Mouse (Mus musculus): Measurements from ENCODE around the gene Pate4. TPM values are rescaled to one million over a fixed set of nuclear protein-coding genes. Genes with fewer than 3 reads are reported as not detected.
"Not testable (repeated sequence)": the region's sequence is repeated elsewhere in the genome, so short reads cannot be mapped to it uniquely, and the experiment has no call there.

Gene Pate4
- not detected in 2 replicates for polyA plus RNA-seq (2015; fragmentation: Nextera tagmentation; extraction: Ambion mirVana)

DNA sequence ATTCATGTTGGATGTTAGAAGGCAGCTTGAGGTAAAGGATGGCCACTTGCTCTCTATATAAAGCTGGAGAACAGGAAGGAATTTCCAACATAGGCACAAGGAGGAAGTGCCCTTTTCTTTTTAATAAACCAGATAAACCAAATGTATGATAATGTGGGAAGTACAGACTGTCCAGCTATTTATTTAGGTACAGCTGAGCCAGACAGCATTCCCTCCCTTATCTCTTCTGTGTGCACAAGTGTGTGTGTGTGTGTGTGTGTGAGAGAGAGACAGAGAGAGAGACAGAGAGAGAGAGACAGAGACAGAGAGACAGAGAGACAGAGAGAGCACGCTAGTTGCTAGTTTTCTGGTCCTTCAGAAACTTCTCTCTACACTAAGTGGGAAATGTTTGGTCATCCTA is at the start of gene Pate4:
Pate4 (minus strand) TSS at position 101 of the 400 bp plus-strand sequence.
- Histone ChIP-seq H3K9ac (ENCODE audit: low read length) (no peak within 1 kb of the TSS), H3K4me3 (ENCODE audit: low read length) (no peak within 1 kb of the TSS), H3K9me3 (replicated peaks; ENCODE audit: control insufficient read depth, low read length) (no peaks in the 10 kb centered on the region), H3K36me3 (ENCODE audit: control insufficient read depth, insufficient read depth) (no peaks in the 10 kb centered on the region), H3K27ac (ENCODE audit: low read length) (no peak within 1 kb of the TSS), H3K4me1 (ENCODE audit: control insufficient read depth, insufficient read depth, low read length) (no peaks in the 10 kb centered on the region), H3K27me3 (ENCODE audit: control insufficient read depth, insufficient read depth, low read length) (no peaks in the 10 kb centered on the region), H3K4me2 (ENCODE audit: low read depth, low read length) (no peak within 1 kb of the TSS)
- 84% methylated on average over 1 of the region's 1 CpGs for WGBS
- no peak for ATAC-seq (replicated peaks; ENCODE audit: extremely low read depth, insufficient read depth, low FRiP score)

DNA sequence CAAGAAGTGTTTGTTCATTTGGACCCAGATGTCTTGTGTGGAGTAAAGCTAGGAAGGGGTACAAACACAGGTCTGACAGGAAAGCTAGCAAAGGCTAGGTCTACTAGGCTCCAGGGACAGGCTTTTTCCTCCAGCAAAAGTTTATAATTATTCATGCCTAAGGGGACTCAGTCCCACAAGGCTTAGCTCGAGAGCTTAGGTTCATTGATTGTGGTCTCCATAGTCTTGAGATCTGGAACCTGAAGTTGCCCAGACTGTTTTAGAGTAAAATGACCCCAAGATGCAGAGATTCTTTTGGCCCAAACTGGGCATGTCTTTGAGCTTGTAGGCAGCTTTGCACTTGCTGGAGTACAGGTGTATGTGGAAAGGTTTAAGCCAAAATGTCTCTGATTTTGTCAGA is 36.4 kb upstream of the Pate4 start, which contains the start of gene Pate3:
Pate3 (minus strand) TSS at position 101 of the 400 bp plus-strand sequence.
- H3K27me3 ChIP-seq (ENCODE audit: control insufficient read depth, insufficient read depth, low read length), result no peaks in the 10 kb centered on the region
- no peak within 1 kb of the TSS for H3K4me3 ChIP-seq (ENCODE audit: low read length)
- H3K36me3 ChIP-seq (ENCODE audit: control insufficient read depth, insufficient read depth), result no peaks in the 10 kb centered on the region
- no peaks in the 10 kb centered on the region for H3K9me3 ChIP-seq (replicated peaks; ENCODE audit: control insufficient read depth, low read length)
- 41% methylated on average over 1 of the region's 1 CpGs for WGBS
- ATAC-seq (replicated peaks; ENCODE audit: extremely low read depth, insufficient read depth, low FRiP score), result no peak
- no peak within 1 kb of the TSS for H3K4me2 ChIP-seq (ENCODE audit: low read depth, low read length)
- H3K9ac ChIP-seq (ENCODE audit: low read length), result no peak within 1 kb of the TSS
- no peak within 1 kb of the TSS for H3K27ac ChIP-seq (ENCODE audit: low read length)
- no peaks in the 10 kb centered on the region for H3K4me1 ChIP-seq (ENCODE audit: control insufficient read depth, insufficient read depth, low read length)

GRCm38 (mm10) chr9:35632981-35633380 is 21.2 kb upstream of the Pate4 start:
- no peak overlapping the region for H3K27ac ChIP-seq (ENCODE audit: low read length)
- H3K4me3 ChIP-seq (ENCODE audit: low read length), result no peak overlapping the region
- H3K4me1 ChIP-seq (ENCODE audit: control insufficient read depth, insufficient read depth, low read length), result no peaks in the 10 kb centered on the region
- no peak overlapping the region for H3K9ac ChIP-seq (ENCODE audit: low read length)
- peak; percentile 18; the same call in 1 of the 2 replicates for ATAC-seq (replicated peaks; ENCODE audit: extremely low read depth, insufficient read depth, low FRiP score)
- H3K27me3 ChIP-seq (ENCODE audit: control insufficient read depth, insufficient read depth, low read length), result no peaks in the 10 kb centered on the region
- 61% methylated on average over 1 of the region's 1 CpGs for WGBS
- no peak overlapping the region for H3K4me2 ChIP-seq (ENCODE audit: low read depth, low read length)
- no peaks in the 10 kb centered on the region for H3K9me3 ChIP-seq (replicated peaks; ENCODE audit: control insufficient read depth, low read length)
- H3K36me3 ChIP-seq (ENCODE audit: control insufficient read depth, insufficient read depth), result no peaks in the 10 kb centered on the region

- 56% methylated on average over 2 of the region's 2 CpGs for WGBS
- H3K27me3 ChIP-seq (ENCODE audit: control insufficient read depth, insufficient read depth, low read length); H3K4me3 ChIP-seq (ENCODE audit: low read length); H3K9me3 ChIP-seq (replicated peaks; ENCODE audit: control insufficient read depth, low read length); H3K9ac ChIP-seq (ENCODE audit: low read length); H3K4me2 ChIP-seq (ENCODE audit: low read depth, low read length); H3K36me3 ChIP-seq (ENCODE audit: control insufficient read depth, insufficient read depth); H3K4me1 ChIP-seq (ENCODE audit: control insufficient read depth, insufficient read depth, low read length); ATAC-seq (replicated peaks; ENCODE audit: extremely low read depth, insufficient read depth, low FRiP score); H3K27ac ChIP-seq (ENCODE audit: low read length): not testable (repeated sequence)
Observed at GRCm38 (mm10) chr9:35616784-35617183, 5.0 kb upstream of the Pate4 start.

DNA sequence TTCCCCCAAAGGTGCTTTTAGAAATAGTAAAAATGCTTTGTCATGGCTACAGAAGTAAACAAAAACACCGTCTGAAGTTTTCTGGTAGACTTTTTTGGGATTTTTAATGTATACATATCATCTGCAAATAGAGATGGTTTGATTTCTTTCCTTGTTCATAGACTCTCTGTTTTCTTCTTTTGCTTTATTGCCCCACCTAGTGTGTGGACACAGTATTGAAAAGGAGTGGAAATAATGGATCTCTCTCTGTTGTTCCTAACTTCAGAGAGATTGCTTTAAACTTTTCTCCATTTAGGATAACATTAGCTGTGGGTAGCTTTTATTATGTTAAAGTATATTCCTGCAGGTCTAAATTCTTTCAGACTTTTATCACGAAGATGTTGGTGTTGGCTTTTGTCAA is 2.3 kb upstream of the Pate4 start:
- no peaks in the 10 kb centered on the region for H3K9me3 ChIP-seq (replicated peaks; ENCODE audit: control insufficient read depth, low read length)
- no peak for ATAC-seq (replicated peaks; ENCODE audit: extremely low read depth, insufficient read depth, low FRiP score)
- H3K4me2 ChIP-seq (ENCODE audit: low read depth, low read length), result no peak overlapping the region
- WGBS, result 19% methylated on average over 2 of the region's 2 CpGs
- H3K27me3 ChIP-seq (ENCODE audit: control insufficient read depth, insufficient read depth, low read length), result no peaks in the 10 kb centered on the region
- no peaks in the 10 kb centered on the region for H3K36me3 ChIP-seq (ENCODE audit: control insufficient read depth, insufficient read depth)
- H3K9ac ChIP-seq (ENCODE audit: low read length), result no peak overlapping the region
- H3K27ac ChIP-seq (ENCODE audit: low read length), result no peak overlapping the region
- H3K4me3 ChIP-seq (ENCODE audit: low read length), result no peak overlapping the region
- no peaks in the 10 kb centered on the region for H3K4me1 ChIP-seq (ENCODE audit: control insufficient read depth, insufficient read depth, low read length)

GRCm38 (mm10) chr9:35607647-35608405 is 3.9 kb downstream of the Pate4 start:
- H3K9ac ChIP-seq (ENCODE audit: low read length), result no peak overlapping the region
- no peaks in the 10 kb centered on the region for H3K4me1 ChIP-seq (ENCODE audit: control insufficient read depth, insufficient read depth, low read length)
- H3K36me3 ChIP-seq (ENCODE audit: control insufficient read depth, insufficient read depth), result no peaks in the 10 kb centered on the region
- ATAC-seq (replicated peaks; ENCODE audit: extremely low read depth, insufficient read depth, low FRiP score), result no peak
- H3K9me3 ChIP-seq (replicated peaks; ENCODE audit: control insufficient read depth, low read length), result no peaks in the 10 kb centered on the region
- no peak overlapping the region for H3K4me3 ChIP-seq (ENCODE audit: low read length)
- H3K27ac ChIP-seq (ENCODE audit: low read length), result no peak overlapping the region
- 58% methylated on average over 8 of the region's 8 CpGs for WGBS
- no peak overlapping the region for H3K4me2 ChIP-seq (ENCODE audit: low read depth, low read length)
- H3K27me3 ChIP-seq (ENCODE audit: control insufficient read depth, insufficient read depth, low read length), result no peaks in the 10 kb centered on the region

DNA sequence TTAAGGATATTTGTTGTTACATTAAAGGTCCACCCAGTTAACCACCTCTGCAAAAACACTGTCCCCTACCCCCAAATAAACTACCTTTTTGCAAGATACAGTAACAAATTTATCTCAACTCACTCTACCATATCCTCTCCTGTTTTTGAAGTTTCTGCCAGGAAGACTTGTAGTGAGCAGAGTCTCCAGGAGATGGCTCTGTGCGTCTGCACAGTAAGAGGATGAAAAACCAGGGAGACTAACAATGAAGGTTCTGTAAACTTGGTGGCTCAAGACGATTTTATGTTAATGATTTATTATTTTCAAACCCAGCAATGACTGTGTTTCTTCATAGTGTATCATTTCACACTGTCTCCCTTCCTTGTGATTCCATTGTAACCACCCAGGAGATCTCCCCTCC is 18.8 kb downstream of the Pate4 start:
- no peaks in the 10 kb centered on the region for H3K4me1 ChIP-seq (ENCODE audit: control insufficient read depth, insufficient read depth, low read length)
- no peak for ATAC-seq (replicated peaks; ENCODE audit: extremely low read depth, insufficient read depth, low FRiP score)
- H3K9ac ChIP-seq (ENCODE audit: low read length), result no peak overlapping the region
- H3K4me3 ChIP-seq (ENCODE audit: low read length), result no peak overlapping the region
- H3K36me3 ChIP-seq (ENCODE audit: control insufficient read depth, insufficient read depth), result no peaks in the 10 kb centered on the region
- 6% methylated on average over 2 of the region's 2 CpGs for WGBS
- H3K27ac ChIP-seq (ENCODE audit: low read length), result no peak overlapping the region
- H3K27me3 ChIP-seq (ENCODE audit: control insufficient read depth, insufficient read depth, low read length), result no peaks in the 10 kb centered on the region
- H3K9me3 ChIP-seq (replicated peaks; ENCODE audit: control insufficient read depth, low read length), result no peaks in the 10 kb centered on the region
- H3K4me2 ChIP-seq (ENCODE audit: low read depth, low read length), result no peak overlapping the region

DNA sequence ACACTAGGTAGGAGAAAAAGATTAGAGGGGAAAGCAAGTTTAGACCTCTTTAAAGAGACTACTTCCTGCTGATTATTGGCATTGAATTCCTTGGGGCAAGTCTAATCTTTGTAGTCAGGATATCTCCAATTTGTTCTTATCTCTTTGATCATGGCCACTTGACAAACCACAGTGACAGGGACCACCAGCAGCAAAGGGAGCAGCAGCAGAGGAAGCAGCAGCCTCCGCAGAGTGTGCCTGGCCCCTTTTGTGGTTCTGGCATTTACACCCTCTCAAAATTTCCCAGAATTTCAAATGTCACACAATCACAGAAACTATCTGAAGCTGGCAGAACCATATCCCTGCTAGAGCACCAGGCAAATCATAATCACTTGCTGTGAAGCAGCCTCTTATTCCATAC is 24.1 kb downstream of the Pate4 start:
- 24% methylated on average over 1 of the region's 1 CpGs for WGBS
- H3K9ac ChIP-seq (ENCODE audit: low read length), result no peak overlapping the region
- H3K4me2 ChIP-seq (ENCODE audit: low read depth, low read length), result no peak overlapping the region
- H3K9me3 ChIP-seq (replicated peaks; ENCODE audit: control insufficient read depth, low read length), result no peaks in the 10 kb centered on the region
- H3K27ac ChIP-seq (ENCODE audit: low read length), result no peak overlapping the region
- H3K27me3 ChIP-seq (ENCODE audit: control insufficient read depth, insufficient read depth, low read length), result no peaks in the 10 kb centered on the region
- no peak for ATAC-seq (replicated peaks; ENCODE audit: extremely low read depth, insufficient read depth, low FRiP score)
- no peaks in the 10 kb centered on the region for H3K4me1 ChIP-seq (ENCODE audit: control insufficient read depth, insufficient read depth, low read length)
- no peak overlapping the region for H3K4me3 ChIP-seq (ENCODE audit: low read length)
- no peaks in the 10 kb centered on the region for H3K36me3 ChIP-seq (ENCODE audit: control insufficient read depth, insufficient read depth)

GRCm38 (mm10) chr9:35574416-35574815 is 37.3 kb downstream of the Pate4 start:
- H3K9me3 ChIP-seq (replicated peaks; ENCODE audit: control insufficient read depth, low read length), result no peaks in the 10 kb centered on the region
- H3K4me1 ChIP-seq (ENCODE audit: control insufficient read depth, insufficient read depth, low read length), result peaks cover 3% of the 10 kb centered on the region; the same call in 1 of the 2 replicates
- H3K36me3 ChIP-seq (ENCODE audit: control insufficient read depth, insufficient read depth), result no peaks in the 10 kb centered on the region
- H3K9ac ChIP-seq (ENCODE audit: low read length), result 0 out of 2 replicates have a peak overlapping the region, but pooled peaks have one; percentile 34
- H3K27ac ChIP-seq (ENCODE audit: low read length), result no peak overlapping the region
- H3K27me3 ChIP-seq (ENCODE audit: control insufficient read depth, insufficient read depth, low read length), result peaks cover 9% of the 10 kb centered on the region
- peak overlapping the region; percentile 47 for H3K4me3 ChIP-seq (ENCODE audit: low read length)
- ATAC-seq (replicated peaks; ENCODE audit: extremely low read depth, insufficient read depth, low FRiP score), result no peak
- peak overlapping the region; percentile 65 for H3K4me2 ChIP-seq (ENCODE audit: low read depth, low read length)
- WGBS, result 5% methylated on average over 32 of the region's 32 CpGs

Data from heart, embryonic 16.5 days (tissue).